Mouse (Mus musculus): ENCODE results near the gene Ap3s2.

DNA sequence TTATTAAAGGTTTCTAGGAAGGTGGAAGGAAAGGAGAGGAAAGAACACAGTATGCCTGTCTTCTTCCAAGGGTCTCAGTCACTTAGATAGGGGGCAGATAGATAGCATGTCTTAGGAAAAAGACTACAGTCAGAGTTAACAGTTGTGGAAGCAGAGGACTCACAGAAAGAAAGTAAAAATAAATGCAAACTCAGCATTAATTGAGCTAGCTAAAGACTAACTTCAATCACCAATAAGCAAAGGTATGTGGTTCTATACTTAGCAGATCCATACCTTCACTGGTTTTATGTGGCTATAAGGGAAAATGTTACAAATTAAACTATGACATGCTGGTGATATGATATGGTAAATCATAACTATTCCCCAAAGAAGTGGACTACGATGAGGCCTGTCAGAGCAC is 25.7 kb downstream of the Ap3s2 start:
- TF ChIP-seq CTCF (conservative IDR thresholded peaks at IDR 0.05; ENCODE audit: low read length), result no peak
- TF ChIP-seq NANOG (IDR thresholded peaks at IDR 0.05; ENCODE audit: borderline replicate concordance, low read length), result no peak

Measured in E14TG2a.4 (cell line).